Mouse (Mus musculus): Measurements from ENCODE around the gene Hdac9.
A peak's percentile ranks its signal among the peaks of the same experiment; 100 is the strongest.

Hdac9 gene

DNA sequence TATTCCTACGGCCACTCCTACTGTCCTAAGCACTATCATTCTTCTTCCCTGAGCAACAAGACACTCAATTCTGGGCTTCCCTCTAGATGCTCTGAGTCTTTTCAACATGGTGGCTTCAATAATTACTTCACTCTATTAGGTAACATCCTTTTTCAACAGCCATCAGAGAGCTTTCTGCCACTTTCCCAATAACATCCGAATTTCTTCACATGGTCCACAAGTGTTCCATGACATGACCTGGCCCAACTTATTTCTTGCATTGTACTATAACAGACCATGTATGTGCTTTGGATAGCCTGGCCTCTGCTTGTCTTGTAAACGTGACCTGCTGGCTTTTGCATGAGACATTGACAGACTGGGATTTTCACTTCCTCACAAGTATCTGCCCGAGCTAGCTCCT is 538.3 kb downstream of the Hdac9 start:
- DNase-seq (ENCODE audit: inconsistent ontology term), result no peak

DNA sequence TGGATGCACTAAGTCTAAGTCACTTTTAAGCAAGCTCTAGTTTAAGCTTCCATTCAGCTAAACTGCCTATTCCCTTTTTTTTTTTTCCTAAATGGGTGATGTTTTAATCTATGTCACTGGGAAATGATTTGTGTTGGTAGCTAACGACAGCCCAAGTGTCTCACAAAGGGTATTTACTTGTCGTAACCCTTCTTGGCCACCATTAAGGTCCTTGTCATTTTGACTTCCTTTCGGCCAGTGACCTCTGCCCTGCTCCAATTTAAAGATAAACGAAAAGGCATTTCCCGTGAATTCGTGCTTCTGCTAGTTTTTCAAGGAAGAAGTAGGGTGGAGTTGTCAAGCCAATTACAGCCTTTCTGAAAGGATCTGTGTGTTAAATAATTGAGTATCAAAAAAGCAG is 565.0 kb downstream of the Hdac9 start:
- DNase-seq (ENCODE audit: inconsistent ontology term), result no peak

DNA sequence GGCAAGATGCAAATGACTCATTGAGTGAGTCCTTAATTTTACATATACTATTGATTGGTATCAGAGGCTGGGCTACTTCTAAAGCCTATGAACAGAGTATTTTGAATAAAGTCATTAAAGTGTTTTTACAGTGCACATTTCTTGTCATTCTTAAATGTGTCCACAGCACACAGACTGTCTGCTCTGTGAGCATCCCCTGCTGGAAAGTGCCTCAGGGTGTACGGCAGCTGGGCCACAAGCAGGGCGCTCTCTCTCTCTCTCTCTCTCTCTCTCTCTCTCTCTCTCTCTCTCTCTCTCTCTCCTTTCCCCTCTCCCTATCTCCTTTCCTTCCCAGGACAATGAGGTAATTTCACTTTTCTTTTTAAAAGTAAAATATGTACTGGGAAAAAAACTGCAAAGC is 569.4 kb downstream of the Hdac9 start:
- no peak for DNase-seq (ENCODE audit: inconsistent ontology term)

DNA sequence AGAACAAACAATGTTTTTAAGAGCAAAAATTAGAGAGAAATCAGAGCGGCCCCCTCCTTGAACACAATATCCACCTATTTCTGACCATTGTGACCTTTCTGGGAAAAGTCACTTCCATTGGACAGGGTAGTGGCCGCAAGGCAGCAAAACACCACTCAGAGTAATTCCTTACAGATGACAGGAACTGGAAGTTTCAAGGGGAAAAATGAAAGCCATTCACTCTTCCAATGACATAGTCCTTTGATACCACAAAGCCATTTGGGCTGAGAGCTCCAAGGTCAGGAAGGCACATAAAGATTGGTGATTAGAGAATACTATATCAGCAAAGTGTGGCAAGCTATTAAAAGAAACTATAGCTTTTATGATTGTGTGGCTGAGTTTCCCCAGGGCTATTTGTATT is 574.1 kb downstream of the Hdac9 start:
- no peak for DNase-seq (ENCODE audit: inconsistent ontology term)

DNA sequence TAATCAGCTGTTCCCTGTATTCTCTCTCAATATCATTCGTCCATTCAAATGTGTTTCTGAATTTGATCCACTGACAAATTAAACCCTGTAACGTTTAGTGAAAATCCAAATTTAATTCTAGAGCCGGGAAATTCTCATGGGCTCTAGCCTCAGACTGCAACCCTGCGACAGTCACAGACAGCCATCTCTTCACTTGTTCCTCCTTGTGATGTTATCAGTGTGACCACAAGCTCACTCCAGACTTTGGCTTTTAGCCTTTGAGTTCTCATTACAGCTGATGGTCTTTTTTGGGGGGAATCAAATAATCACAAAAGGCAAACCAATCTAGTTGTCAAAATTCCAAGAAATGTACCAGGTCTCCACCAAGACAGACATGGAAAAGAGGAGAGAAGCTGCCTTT is 578.0 kb downstream of the Hdac9 start:
- no peak for DNase-seq (ENCODE audit: inconsistent ontology term)

DNA sequence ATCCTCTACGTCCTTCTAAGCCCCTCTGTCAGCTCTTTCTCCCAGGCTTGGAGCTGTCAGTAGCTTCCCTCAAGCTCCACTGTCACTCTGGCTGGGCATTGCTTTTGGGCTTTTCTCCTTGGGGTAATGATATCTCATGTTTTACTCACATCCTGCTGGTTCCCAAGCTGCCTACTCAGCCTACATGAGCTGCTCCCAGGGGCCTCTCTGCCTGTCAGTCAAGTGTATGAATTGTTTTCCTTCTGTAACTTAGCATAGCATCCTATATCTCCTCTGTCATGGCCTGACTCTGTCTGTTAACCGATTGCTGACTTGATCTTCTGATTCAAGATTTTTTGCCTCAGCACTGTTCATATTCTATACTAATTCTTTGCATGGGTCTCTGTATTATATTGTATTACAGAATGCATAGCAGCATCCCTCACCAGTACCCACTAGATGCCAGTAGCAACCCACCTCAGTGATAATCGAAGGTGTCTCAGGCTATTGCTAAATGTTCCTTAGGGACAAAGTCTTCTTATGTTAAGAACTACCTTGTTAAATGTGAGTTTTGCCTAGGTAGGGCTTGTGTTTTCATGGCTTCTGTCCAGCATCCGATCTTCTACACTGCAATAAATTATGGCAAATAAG is 582.3 kb downstream of the Hdac9 start:
- peak; percentile 25 for DNase-seq (ENCODE audit: inconsistent ontology term)

DNA sequence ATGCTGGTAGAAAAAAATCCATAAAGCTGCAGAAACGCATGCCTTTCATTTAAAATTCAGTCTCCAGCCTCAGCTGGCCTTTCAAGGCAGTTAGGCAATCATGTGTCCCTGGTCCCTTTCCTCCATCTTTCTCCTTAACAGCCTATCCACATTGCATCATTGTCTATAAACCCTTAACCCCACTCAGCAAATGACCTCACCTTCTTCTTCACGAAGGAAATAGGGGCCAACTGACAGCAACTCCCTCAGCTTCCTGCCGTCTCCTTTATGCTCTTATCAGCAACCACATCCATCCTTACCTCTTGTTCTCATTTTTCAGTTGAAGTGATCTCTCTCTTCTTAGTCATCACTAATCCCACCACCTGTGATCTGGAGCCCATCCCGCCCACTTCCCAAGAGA is 584.0 kb downstream of the Hdac9 start:
- DNase-seq (ENCODE audit: inconsistent ontology term), result no peak

DNA sequence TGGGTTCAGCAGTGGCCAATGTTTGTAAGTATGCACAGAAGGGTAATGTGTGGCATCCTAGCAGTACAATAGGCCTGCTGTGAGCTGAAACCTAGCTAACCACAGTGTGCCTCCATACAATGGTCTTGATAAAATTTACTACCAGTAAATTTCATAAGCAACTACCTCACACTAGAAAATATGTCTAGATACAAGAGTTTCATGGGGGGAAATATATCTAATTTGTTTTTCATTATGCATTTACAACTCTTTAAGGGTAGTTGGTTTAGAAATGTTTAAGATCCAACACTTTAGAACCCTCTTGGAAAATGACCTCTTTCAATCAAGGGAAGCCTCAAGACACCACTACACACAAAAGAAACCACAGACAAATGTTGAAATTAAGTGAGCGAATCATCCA is 589.8 kb downstream of the Hdac9 start:
- DNase-seq (ENCODE audit: inconsistent ontology term), result peak; percentile 94

DNA sequence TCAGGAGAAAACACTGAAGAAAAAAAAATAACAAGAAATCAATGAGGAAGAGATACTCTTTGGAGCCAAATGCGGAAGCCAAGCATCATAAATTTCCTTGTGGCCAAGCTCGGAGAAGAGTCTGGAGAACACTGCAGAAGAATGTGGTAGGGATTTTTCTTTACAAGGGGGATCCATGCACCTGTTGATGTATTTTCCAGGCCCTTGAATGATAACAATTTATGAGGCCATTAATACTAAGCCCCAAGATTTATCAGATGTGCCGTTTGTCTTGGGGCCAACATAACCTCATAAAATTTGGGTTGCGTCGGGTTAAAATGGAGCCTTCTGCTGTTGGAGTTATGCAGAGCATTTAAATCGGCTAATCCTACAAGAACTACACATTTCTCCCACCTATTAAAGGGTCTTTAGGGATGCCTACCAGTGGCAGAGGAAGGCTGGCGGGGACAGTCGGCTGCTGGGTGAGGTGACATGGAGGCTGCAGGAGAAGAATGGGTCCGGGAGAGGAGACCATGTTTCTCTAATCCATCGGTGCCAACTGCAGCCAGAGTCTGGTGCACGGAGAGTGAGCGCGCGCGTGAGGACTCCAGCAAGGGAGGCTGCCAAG is 604.7 kb downstream of the Hdac9 start:
- no peak for DNase-seq (ENCODE audit: inconsistent ontology term)

DNA sequence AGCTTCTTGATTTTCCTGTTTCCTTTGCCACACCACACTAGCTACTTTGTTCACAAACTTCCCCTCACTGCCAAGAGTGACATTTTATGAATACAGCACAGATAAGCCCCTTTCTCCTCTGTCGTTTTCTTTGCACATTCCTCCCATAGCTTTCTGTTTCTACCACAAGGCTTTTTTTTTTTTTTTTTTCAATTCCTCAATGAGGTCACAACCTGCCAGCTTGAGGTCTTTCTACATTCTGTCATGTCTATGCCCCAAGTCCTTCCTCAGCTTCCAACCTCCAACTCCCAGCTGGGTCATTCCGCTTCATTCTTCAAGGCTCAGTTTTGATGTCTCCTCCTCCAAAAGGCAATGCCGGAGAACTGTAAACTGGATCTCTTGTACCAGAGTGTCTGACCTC is 611.4 kb downstream of the Hdac9 start:
- peak; percentile 75 for DNase-seq (ENCODE audit: inconsistent ontology term)

DNA sequence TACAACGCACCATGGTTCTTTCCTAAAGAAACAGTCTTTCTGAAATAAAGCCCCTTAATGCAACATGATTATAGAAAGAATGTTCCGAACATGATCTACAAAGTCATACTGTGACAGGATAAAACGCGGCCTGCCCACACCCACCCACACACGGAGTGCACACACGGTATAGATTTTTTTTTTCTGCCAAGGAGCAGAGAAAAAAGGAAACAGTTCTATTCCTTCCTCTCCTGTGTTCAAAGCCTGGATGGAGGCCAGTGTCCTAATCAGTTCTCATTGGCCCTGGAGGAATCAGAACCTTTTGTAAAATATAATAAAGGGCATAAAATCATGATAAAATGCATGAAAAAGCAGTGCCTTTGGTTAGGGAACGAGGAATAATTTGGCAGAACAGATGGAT is 624.5 kb downstream of the Hdac9 start:
- DNase-seq (ENCODE audit: inconsistent ontology term), result no peak

DNA sequence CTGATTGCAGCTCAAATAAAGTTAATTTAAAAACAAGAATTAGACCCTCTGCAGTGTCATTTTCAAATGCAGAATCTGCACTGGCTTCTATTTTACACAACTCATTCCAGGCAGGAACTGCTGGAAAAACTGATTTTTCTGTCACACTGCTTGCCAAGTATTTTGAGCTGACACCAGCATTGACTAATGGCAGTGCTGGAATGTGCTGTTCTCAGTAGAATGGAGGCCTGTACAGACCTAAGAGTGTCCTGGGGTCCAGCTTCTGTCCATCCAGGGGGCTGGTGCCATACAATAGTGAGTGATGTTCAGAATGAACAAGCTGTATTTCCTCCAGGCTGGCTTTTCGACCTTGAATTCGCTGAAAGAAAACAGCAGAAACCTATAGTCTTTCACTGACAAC is 629.7 kb downstream of the Hdac9 start:
- DNase-seq (ENCODE audit: inconsistent ontology term), result no peak

DNA sequence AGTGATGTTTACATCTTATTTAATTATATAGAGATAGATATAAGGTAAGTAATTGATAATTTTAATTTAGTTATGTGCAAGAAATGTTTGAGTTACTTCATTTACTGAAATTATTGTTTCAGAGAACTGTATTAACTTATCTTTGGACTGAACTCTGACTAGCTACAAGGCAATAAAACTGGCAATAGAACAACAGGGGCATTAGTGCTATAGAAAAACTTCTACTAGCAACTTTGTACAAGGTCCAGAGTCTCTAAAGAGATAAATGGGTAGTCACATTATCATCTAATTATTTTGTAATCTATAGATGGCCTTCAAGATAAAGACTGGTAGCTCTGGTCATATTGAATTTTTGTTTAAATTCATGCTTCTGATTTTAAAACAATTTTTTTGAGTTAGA is 632.0 kb downstream of the Hdac9 start:
- no peak for DNase-seq (ENCODE audit: inconsistent ontology term)

DNA sequence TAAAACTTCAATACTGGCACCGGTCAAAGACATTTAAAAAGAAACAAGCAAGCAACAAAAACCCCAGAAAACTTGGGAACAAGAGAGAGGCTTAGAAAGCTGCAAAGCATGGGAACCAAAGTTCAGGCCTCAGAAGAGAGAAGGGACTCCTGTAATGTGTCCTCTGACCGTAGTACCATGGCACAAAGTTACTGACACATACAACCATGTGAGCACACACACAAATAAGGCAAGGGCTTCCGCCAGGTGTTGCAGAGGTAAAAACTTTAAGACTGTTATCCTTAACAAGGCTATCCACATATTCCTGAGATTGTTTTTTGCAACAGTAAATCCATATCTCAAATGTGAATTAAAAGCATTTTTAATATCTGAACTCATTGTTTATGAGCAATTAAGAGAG is 632.5 kb downstream of the Hdac9 start:
- DNase-seq (ENCODE audit: inconsistent ontology term), result no peak

DNA sequence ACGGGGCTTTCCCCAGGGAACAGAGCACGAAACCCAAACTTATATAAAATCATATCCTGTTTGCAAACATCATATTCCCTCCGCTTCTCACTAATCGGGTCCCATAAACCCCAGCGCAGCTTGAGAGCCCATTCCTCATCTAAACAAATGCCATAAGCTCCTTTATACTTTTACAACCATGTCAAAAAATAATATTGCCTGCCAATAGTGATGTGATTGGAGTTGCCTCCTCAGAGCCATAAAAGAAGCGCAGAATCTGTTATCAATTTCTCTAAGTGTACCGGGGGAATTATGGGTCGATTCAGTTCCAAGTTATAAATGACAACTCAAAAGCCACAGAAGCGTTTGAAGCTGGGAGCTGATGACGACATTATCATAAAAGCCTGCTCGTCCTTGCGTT is 638.1 kb downstream of the Hdac9 start:
- no peak for DNase-seq (ENCODE audit: inconsistent ontology term)

DNA sequence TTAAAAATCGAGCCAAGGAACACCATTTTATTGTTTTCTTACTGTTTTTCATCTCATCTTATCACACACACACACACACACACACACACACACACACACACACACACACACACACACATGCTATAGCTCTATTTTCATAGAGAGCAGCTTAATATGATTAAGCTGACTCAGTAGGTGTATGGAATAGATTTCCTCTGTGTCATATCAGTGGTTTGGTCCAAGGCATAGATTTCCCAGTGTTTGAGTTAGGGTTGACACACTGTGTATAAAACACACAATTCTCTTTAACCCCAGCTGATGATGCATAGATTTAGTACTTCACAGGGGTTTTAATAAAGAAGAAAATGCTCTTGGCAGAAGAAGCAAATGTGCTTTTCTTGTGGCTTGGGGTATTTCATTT is 643.1 kb downstream of the Hdac9 start:
- DNase-seq (ENCODE audit: inconsistent ontology term), result no peak

DNA sequence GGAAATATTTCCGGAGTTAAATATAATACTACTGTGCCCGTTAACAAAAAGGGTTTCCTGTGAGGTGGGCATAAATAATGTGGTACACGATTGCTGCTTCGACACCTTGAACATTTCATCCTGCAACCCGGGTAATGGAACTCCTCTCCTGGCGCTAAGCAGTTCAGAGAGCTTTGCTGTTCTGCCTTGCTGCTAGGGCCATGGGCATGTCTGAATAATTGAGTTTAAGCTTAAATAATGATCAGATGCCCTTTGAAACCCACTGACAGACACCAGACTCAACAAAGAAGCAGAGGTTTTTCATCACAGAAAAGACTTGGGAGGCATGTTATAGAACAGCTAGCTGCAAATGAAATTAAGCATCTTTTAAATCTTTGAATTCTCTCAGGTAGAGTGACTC is 646.8 kb downstream of the Hdac9 start:
- DNase-seq (ENCODE audit: inconsistent ontology term), result no peak

DNA sequence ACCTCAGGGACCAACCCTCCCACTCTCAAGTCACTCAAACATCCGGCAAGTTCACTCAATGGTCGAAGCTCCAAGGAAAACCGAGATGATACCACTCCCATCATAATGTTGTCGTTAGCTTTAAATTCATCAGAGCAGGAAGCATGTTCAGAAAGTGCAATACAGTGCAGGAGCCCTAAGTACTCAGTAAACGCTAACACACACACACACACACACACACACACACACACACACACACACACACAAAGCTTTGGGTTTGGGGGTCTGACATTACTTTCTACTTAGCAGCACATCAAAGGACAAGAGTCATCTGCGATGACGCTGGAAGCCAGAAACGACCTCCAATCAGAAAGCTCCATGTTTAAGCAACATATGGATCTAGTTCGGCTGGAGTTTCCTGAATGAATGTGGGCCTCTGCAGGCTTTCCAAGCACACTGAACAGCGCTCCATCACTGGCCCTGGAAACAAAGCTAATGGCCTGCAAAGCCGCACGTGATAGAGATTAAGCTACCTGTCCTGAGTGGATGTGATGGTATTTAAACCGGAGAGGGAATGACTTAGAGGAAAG is 647.3 kb downstream of the Hdac9 start:
- no peak for DNase-seq (ENCODE audit: inconsistent ontology term)

DNA sequence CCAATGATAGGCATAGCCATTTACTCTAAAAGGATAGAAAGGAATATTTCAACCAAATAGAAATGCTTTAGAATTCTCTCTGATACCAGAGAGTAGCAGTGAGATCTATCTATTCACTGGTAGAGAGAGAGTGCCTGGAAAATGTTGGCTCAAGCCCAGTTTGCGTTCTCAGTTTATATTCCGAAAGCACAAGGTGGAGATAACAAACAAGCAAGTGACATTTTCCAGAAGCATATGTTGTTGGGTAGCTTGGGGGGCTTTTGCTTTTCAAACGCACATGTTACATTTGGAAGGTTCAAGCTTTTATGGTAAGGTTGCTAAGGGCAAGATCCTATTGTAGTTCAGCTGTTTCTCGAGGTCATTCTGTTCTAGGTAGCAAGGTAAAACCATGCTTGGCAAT is 657.2 kb downstream of the Hdac9 start:
- no peak for DNase-seq (ENCODE audit: inconsistent ontology term)

DNA sequence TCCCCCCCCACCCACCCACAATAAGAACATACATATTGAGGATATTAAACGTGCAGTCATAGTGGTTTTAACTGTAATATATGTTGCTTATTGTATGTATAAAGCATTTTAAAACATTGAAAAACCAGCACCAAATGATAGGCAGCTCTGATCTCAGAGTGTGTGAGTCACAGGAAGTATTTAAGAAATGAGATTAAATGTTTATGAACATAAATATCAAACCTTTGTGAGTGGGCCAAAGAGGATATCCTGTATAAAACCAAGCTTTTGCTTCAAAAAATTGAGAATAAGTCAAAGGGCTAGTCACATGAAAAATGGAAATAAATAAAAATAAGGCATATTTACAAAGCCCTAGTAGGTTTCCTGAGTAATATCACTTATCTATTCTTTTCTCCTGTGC is 667.7 kb downstream of the Hdac9 start:
- no peak for DNase-seq (ENCODE audit: inconsistent ontology term)

DNA sequence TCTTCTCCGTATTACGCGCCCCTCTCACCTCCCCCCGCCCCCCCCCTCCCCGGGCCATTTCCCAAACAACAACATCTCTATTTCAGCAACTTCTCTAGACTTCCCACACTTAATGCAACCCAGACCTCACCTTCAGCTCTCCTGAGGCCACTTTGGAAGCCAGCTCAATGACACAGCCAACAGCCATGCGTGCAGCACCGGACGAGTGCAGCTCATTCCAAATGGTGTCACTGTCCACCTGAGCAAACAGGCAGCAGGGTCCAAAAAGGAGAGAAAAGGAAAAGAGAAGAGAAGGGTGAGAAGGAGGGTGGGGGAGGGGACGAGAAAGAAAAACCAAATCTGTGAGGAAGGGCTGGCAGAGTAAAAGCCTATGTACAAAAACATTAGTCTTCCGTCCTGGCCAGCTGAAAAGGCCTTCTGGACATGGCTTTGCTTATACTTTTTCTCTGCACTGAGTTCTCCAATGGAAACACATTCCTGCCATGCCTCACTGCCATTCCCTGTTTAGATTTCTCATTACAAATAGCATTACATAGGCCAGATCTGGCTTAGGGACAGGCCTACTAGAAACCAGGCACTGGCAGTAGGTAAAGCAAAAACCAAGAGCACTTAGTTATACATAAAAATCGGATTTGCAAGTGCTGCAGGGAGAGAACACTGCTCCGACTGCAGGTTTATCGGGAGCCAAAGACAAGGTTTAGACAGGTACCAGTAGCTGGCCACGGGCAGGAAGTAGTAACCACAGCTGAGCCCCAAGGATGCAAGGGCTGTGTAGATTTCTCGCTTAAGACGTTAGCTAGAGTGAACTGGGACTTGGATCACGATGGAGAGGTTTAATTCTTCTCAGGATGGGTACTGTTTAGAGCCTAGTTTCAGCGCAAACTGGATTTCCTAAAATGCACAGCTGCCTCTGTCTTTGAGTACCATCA is 668.4 kb downstream of the Hdac9 start:
- no peak for DNase-seq (ENCODE audit: inconsistent ontology term)

DNA sequence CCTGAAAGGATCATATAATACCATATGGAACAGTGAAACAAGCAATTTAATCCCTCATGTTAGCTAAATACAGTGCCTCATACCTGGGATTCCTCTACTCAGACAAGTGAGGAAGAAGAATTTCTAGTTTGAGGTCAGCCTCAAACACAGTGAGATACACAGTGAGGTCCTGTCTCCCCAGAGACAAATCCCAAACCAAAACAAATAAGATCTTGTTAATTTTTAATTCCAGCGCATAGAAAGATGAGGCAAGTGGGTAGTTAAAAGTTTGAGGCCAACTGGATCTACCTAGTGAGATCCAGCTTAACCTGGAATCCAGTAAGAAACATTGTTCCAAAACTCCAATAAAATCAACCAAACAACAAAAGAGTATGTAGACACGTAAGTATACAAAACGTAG is 678.1 kb downstream of the Hdac9 start:
- DNase-seq (ENCODE audit: inconsistent ontology term), result no peak
